Mouse (Mus musculus) G1E (cell line): Measurements from ENCODE around the gene Mdm2.

Source experiments
- CTCF ChIP-seq: IDR thresholded peaks from 2 replicates; pipeline ENCODE4 v1.5.1; 2012; ENCODE audit warnings: low read depth, low read length, inconsistent platforms, mixed read lengths
- GATA1 ChIP-seq: IDR thresholded peaks from 2 replicates; pipeline ENCODE4 v1.6.1; 2012; ENCODE audit warnings: borderline replicate concordance, low read length, inconsistent platforms, mixed read lengths
- GATA2 ChIP-seq: IDR thresholded peaks from 2 replicates; pipeline ENCODE4 v1.6.1; 2012; ENCODE audit warnings: low read depth, low read length, inconsistent platforms, borderline replicate concordance

DNA sequence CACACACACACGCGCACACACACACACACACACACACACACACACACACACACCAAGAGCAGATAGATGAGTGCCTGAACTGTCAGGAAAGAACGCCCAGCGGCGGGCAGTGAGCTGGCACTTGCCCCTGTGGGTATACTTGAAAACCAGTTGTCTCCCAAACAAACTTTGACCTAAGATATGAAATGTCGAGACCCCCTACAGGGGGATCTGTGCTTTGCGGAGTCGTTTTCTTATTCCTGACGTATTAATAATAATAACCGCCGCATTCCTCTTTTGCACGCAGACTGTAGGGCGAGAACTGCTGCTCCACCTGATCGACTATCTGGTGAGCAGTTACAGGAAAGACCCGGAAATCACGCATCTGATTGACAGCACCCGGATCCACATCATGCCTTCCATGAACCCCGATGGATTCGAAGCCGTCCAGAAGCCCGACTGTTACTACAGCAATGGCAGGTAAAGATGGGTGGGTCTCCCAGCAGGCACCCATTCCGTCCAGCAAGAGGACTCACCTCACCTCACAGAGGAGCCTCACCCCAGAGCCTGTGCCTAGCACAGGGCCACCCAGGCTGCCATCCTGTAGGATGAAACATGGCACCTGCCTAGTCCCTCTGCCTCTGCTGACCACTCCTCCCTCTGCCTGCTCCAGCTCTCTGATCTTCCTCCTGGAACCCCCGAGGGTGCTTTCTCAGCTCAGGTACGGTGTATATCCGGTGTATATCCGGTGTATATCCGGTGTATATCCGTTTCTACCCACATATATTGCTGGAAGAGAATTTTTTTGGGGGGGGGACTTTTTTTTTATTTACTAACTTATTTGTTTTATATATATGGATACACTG is 42.7 kb downstream of the Mdm2 start:
- TF ChIP-seq CTCF (no peak), GATA1 (no peak), GATA2 (no peak)
